Comparison of ENCODE assay signal across 9 mouse cellular contexts in genomic region chr12:16800259-16800958, GRCm38 (mm10). TPM values are rescaled to one million over a fixed set of nuclear protein-coding genes. Genes with fewer than 3 reads are reported as not detected.
A peak's percentile ranks its signal among the peaks of the same experiment; 100 is the strongest.
DNase-seq lines count a peak whose midpoint lies in the region; ATAC-seq lines count a peak whose summit lies in the region.
"Had no signal": no experiment of that assay in that cellular context is flagged by ENCODE, and none has a peak within 500 bp of the region (broad histone marks: within the 10 kb centered on the region; RNA-seq: fewer than 3 reads in every experiment).

Gene Greb1 (minus strand): TSS chr12:16800886.

- H3K4me3 ChIP-seq in heart, embryonic 12.5 days, result peak within 1 kb of the TSS; percentile 80
- H3K4me3 ChIP-seq in embryonic facial prominence, embryonic 14.5 days (ENCODE audit: low read depth, low read length), result peak within 1 kb of the TSS; percentile 59
- peak within 1 kb of the TSS; percentile 60 for H3K4me3 ChIP-seq in intestine, embryonic 15.5 days (replicated peaks)
- H3K4me3 ChIP-seq in midbrain, embryonic 16.5 days (ENCODE audit: low read depth, low read length), result peak within 1 kb of the TSS; percentile 67

- H3K4me1 ChIP-seq in heart, embryonic 12.5 days (replicated peaks), result peaks cover 10% of the 10 kb centered on the region
- peaks cover 6% of the 10 kb centered on the region for H3K4me1 ChIP-seq in embryonic facial prominence, embryonic 14.5 days (ENCODE audit: control insufficient read depth, insufficient read depth, low read length)
- no peaks in the 10 kb centered on the region; the same call in 1 of the 2 replicates for H3K4me1 ChIP-seq in intestine, embryonic 15.5 days (replicated peaks)
- peaks cover 4% of the 10 kb centered on the region; the same call in 1 of the 2 replicates for H3K4me1 ChIP-seq in midbrain, embryonic 16.5 days (ENCODE audit: control insufficient read depth, insufficient read depth, low read length)

- H3K4me2 ChIP-seq in heart, embryonic 12.5 days, result peak within 1 kb of the TSS; percentile 98
- peak within 1 kb of the TSS; percentile 98 for H3K4me2 ChIP-seq in embryonic facial prominence, embryonic 14.5 days (ENCODE audit: low read depth, low read length)
- H3K4me2 ChIP-seq in intestine, embryonic 15.5 days (replicated peaks), result peak within 1 kb of the TSS; percentile 91
- peak within 1 kb of the TSS; percentile 97 for H3K4me2 ChIP-seq in midbrain, embryonic 16.5 days (ENCODE audit: low read length)

- H3K27me3 ChIP-seq in heart, embryonic 12.5 days (replicated peaks), result no peaks in the 10 kb centered on the region; the same call in 1 of the 2 replicates
- no peaks in the 10 kb centered on the region; the same call in 1 of the 2 replicates for H3K27me3 ChIP-seq in embryonic facial prominence, embryonic 14.5 days (replicated peaks; ENCODE audit: control insufficient read depth, insufficient read depth, low read length)
- no peaks in the 10 kb centered on the region for H3K27me3 ChIP-seq in intestine, embryonic 15.5 days (replicated peaks)
- no peaks in the 10 kb centered on the region for H3K27me3 ChIP-seq in midbrain, embryonic 16.5 days (ENCODE audit: control insufficient read depth, insufficient read depth, low read depth, low read length)

- DNase-seq in heart, adult 9 months (ENCODE audit: low spot score in 2 of 2), result no peak
- peak; percentile 46 for DNase-seq in ZHBTc4 (ENCODE audit: low read depth, low spot score)
- DNase-seq in embryonic facial prominence, embryonic 14.5 days (ENCODE audit: low spot score), result peak; percentile 53
- DNase-seq in urinary bladder, postnatal 25 days (ENCODE audit: low spot score), result no peak
- DNase-seq in T-cell, adult 2 months (ENCODE audit: low spot score), result no peak

- no peaks in the 10 kb centered on the region for H3K36me3 ChIP-seq in heart, embryonic 12.5 days
- H3K36me3 ChIP-seq in embryonic facial prominence, embryonic 14.5 days (ENCODE audit: control insufficient read depth, insufficient read depth, low read length), result no peaks in the 10 kb centered on the region
- H3K36me3 ChIP-seq in intestine, embryonic 15.5 days, result no peaks in the 10 kb centered on the region
- H3K36me3 ChIP-seq in midbrain, embryonic 16.5 days (ENCODE audit: control insufficient read depth, insufficient read depth, low read length), result no peaks in the 10 kb centered on the region

- H3K9me3 ChIP-seq in heart, embryonic 12.5 days (replicated peaks), result no peaks in the 10 kb centered on the region
- H3K9me3 ChIP-seq in embryonic facial prominence, embryonic 14.5 days (ENCODE audit: control insufficient read depth, low read length), result no peaks in the 10 kb centered on the region
- no peaks in the 10 kb centered on the region for H3K9me3 ChIP-seq in intestine, embryonic 15.5 days
- no peaks in the 10 kb centered on the region for H3K9me3 ChIP-seq in midbrain, embryonic 16.5 days (replicated peaks; ENCODE audit: control insufficient read depth, low read length, poor library complexity, severe bottlenecking)

- peak within 1 kb of the TSS; percentile 86 for H3K9ac ChIP-seq in heart, embryonic 12.5 days
- H3K9ac ChIP-seq in embryonic facial prominence, embryonic 14.5 days (ENCODE audit: low read depth, low read length), result peak within 1 kb of the TSS; percentile 70
- peak within 1 kb of the TSS; percentile 56 for H3K9ac ChIP-seq in intestine, embryonic 15.5 days
- peak within 1 kb of the TSS; percentile 76 for H3K9ac ChIP-seq in midbrain, embryonic 16.5 days (ENCODE audit: low read depth, low read length)

- under 1% methylated on average over 51 of the region's 53 CpGs for WGBS in heart, embryonic 12.5 days
- WGBS in embryonic facial prominence, embryonic 14.5 days, result under 1% methylated on average over 38 of the region's 53 CpGs
- under 1% methylated on average over 52 of the region's 53 CpGs for WGBS in intestine, embryonic 15.5 days
- WGBS in midbrain, embryonic 16.5 days, result under 1% methylated on average over 45 of the region's 53 CpGs

- no peak within 1 kb of the TSS for H3K27ac ChIP-seq in heart, embryonic 12.5 days (ENCODE audit: poor library complexity, severe bottlenecking)
- no peak within 1 kb of the TSS for H3K27ac ChIP-seq in embryonic facial prominence, embryonic 14.5 days (replicated peaks; ENCODE audit: low read depth, low read length)
- H3K27ac ChIP-seq in intestine, embryonic 15.5 days, result peak within 1 kb of the TSS; percentile 56
- H3K27ac ChIP-seq in midbrain, embryonic 16.5 days (ENCODE audit: low read length), result no peak within 1 kb of the TSS
- H3K27ac ChIP-seq: macrophage had no signal

- ATAC-seq in heart, embryonic 12.5 days (ENCODE audit: insufficient number of reproducible peaks, low FRiP score), result peak; percentile 70
- peak; percentile 53 for ATAC-seq in embryonic facial prominence, embryonic 14.5 days (ENCODE audit: low read depth)
- peak; percentile 78 for ATAC-seq in intestine, embryonic 15.5 days
- ATAC-seq in midbrain, embryonic 16.5 days, result peak; percentile 82

RNA-seq across cellular contexts. Expression of gene Greb1, which starts in this region (rescaled TPM):
- 1.7 and 3.7 TPM in 2 replicates for polyA plus RNA-seq in heart, embryonic 12.5 days (2016; fragmentation: Nextera tagmentation; extraction: Ambion mirVana)
- 1.3 TPM in 2 replicates for polyA plus RNA-seq in embryonic facial prominence, embryonic 14.5 days (2014; fragmentation: Nextera tagmentation; extraction: Ambion mirVana)
- 5.1 and 5.7 TPM in 2 replicates for polyA plus RNA-seq in intestine, embryonic 15.5 days (2015; fragmentation: Nextera tagmentation; extraction: Ambion mirVana)
- polyA plus RNA-seq in midbrain, embryonic 16.5 days (2015; fragmentation: Nextera tagmentation; extraction: Ambion mirVana), result 0.98 and 2.4 TPM in 2 replicates

Comparison
In these comparisons a context has a peak if more than half of its experiments do, and no peak if none do; other contexts are left out.
1. DNase-seq: peak in ZHBTc4 (single experiment) and embryonic facial prominence, embryonic 14.5 days (single experiment); none in heart, adult 9 months (0 of 2), urinary bladder, postnatal 25 days (single experiment) and T-cell, adult 2 months (single experiment).
2. Peak in every context shown above with its lines, with median percentiles within 50 percentile points of each other: ATAC-seq, H3K4me2 ChIP-seq, H3K4me3 ChIP-seq and H3K9ac ChIP-seq.